Mouse (Mus musculus): ENCODE data around the gene Snapc5. TPM values are rescaled to one million over a fixed set of nuclear protein-coding genes. Genes with fewer than 3 reads are reported as not detected.
"Not testable (repeated sequence)": the region's sequence is repeated elsewhere in the genome, so short reads cannot be mapped to it uniquely, and the experiment has no call there.

Snapc5 gene
- polyA plus RNA-seq (2014; fragmentation: Nextera tagmentation; extraction: Ambion mirVana): 29.2 and 30.2 TPM in 2 replicates

- H3K4me1 ChIP-seq (replicated peaks; ENCODE audit: control insufficient read depth, insufficient read depth, low read length): peaks cover 4% of the 10 kb centered on the region
- peak within 1 kb of the TSS; percentile 55 for H3K9ac ChIP-seq (ENCODE audit: low read length)
- H3K9me3 ChIP-seq (ENCODE audit: control insufficient read depth, low read length): no peaks in the 10 kb centered on the region
- H3K27ac ChIP-seq (ENCODE audit: low read depth): peak within 1 kb of the TSS; percentile 69
- H3K36me3 ChIP-seq (ENCODE audit: control insufficient read depth, insufficient read depth, low read length): peaks cover 75% of the 10 kb centered on the region
- under 1% methylated on average over 35 of the region's 35 CpGs for WGBS
- H3K27me3 ChIP-seq (replicated peaks; ENCODE audit: control insufficient read depth, insufficient read depth, low read length): no peaks in the 10 kb centered on the region
- ATAC-seq (replicated peaks; ENCODE audit: low FRiP score, low TSS enrichment, low read depth): peak; percentile 94
- DNase-seq (ENCODE audit: low spot score): peak; percentile 97
- peak within 1 kb of the TSS; percentile 71 for H3K4me3 ChIP-seq (ENCODE audit: low read depth, low read length)
- peak within 1 kb of the TSS; percentile 58 for H3K4me2 ChIP-seq (ENCODE audit: low read length)
Measured at GRCm38 (mm10) chr9:64178974-64179646, at the start of gene Snapc5. Gene Snapc5, plus strand, starts transcription at chr9:64179274.

GRCm38 (mm10) chr9:64131623-64132022 lies 47.5 kb upstream of the Snapc5 start:
- no peak for DNase-seq (ENCODE audit: low spot score)
- Histone ChIP-seq H3K4me3 (ENCODE audit: low read depth, low read length) (no peak overlapping the region), H3K9ac (ENCODE audit: low read length) (no peak overlapping the region), H3K27me3 (replicated peaks; ENCODE audit: control insufficient read depth, insufficient read depth, low read length) (no peaks in the 10 kb centered on the region), H3K4me1 (replicated peaks; ENCODE audit: control insufficient read depth, insufficient read depth, low read length) (no peaks in the 10 kb centered on the region), H3K9me3 (ENCODE audit: control insufficient read depth, low read length) (no peaks in the 10 kb centered on the region), H3K4me2 (ENCODE audit: low read length) (no peak overlapping the region), H3K36me3 (ENCODE audit: control insufficient read depth, insufficient read depth, low read length) (peaks cover 2% of the 10 kb centered on the region; the same call in 1 of the 2 replicates), H3K27ac (ENCODE audit: low read depth) (no peak overlapping the region)
- 84% methylated on average over 6 of the region's 6 CpGs for WGBS
- ATAC-seq (replicated peaks; ENCODE audit: low FRiP score, low TSS enrichment, low read depth): no peak

GRCm38 (mm10) chr9:64138896-64139295 lies 40.2 kb upstream of the Snapc5 start:
- H3K9ac ChIP-seq (ENCODE audit: low read length); ATAC-seq (replicated peaks; ENCODE audit: low FRiP score, low TSS enrichment, low read depth); H3K27me3 ChIP-seq (replicated peaks; ENCODE audit: control insufficient read depth, insufficient read depth, low read length); H3K4me1 ChIP-seq (replicated peaks; ENCODE audit: control insufficient read depth, insufficient read depth, low read length); H3K27ac ChIP-seq (ENCODE audit: low read depth); H3K4me3 ChIP-seq (ENCODE audit: low read depth, low read length); H3K9me3 ChIP-seq (ENCODE audit: control insufficient read depth, low read length); H3K4me2 ChIP-seq (ENCODE audit: low read length): not testable (repeated sequence)
- 6% methylated on average over 6 of the region's 6 CpGs for WGBS
- H3K36me3 ChIP-seq (ENCODE audit: control insufficient read depth, insufficient read depth, low read length): peaks cover 35% of the 10 kb centered on the region
- DNase-seq (ENCODE audit: low spot score): peak; percentile 83

GRCm38 (mm10) chr9:64139879-64140278 lies 39.2 kb upstream of the Snapc5 start:
- DNase-seq (ENCODE audit: low spot score) (no peak), ATAC-seq (replicated peaks; ENCODE audit: low FRiP score, low TSS enrichment, low read depth) (no peak)
- Histone ChIP-seq H3K9me3 (ENCODE audit: control insufficient read depth, low read length) (no peaks in the 10 kb centered on the region), H3K4me1 (replicated peaks; ENCODE audit: control insufficient read depth, insufficient read depth, low read length) (no peaks in the 10 kb centered on the region), H3K4me2 (ENCODE audit: low read length) (no peak overlapping the region), H3K4me3 (ENCODE audit: low read depth, low read length) (no peak overlapping the region), H3K9ac (ENCODE audit: low read length) (no peak overlapping the region), H3K27ac (ENCODE audit: low read depth) (no peak overlapping the region), H3K27me3 (replicated peaks; ENCODE audit: control insufficient read depth, insufficient read depth, low read length) (no peaks in the 10 kb centered on the region), H3K36me3 (ENCODE audit: control insufficient read depth, insufficient read depth, low read length) (peaks cover 42% of the 10 kb centered on the region)
- 93% methylated on average over 9 of the region's 9 CpGs for WGBS

- Histone ChIP-seq H3K4me1 (replicated peaks; ENCODE audit: control insufficient read depth, insufficient read depth, low read length) (no peaks in the 10 kb centered on the region), H3K4me2 (ENCODE audit: low read length) (no peak overlapping the region), H3K27me3 (replicated peaks; ENCODE audit: control insufficient read depth, insufficient read depth, low read length) (no peaks in the 10 kb centered on the region), H3K36me3 (ENCODE audit: control insufficient read depth, insufficient read depth, low read length) (peaks cover 85% of the 10 kb centered on the region), H3K9me3 (ENCODE audit: control insufficient read depth, low read length) (no peaks in the 10 kb centered on the region), H3K4me3 (ENCODE audit: low read depth, low read length) (no peak overlapping the region), H3K27ac (ENCODE audit: low read depth) (no peak overlapping the region), H3K9ac (ENCODE audit: low read length) (no peak overlapping the region)
- WGBS: 76% methylated on average over 1 of the region's 1 CpGs
- DNase-seq (ENCODE audit: low spot score) (no peak), ATAC-seq (replicated peaks; ENCODE audit: low FRiP score, low TSS enrichment, low read depth) (no peak)
Measured at GRCm38 (mm10) chr9:64156641-64157040, 22.4 kb upstream of the Snapc5 start.

- no peak for ATAC-seq (replicated peaks; ENCODE audit: low FRiP score, low TSS enrichment, low read depth)
- H3K27me3 ChIP-seq (replicated peaks; ENCODE audit: control insufficient read depth, insufficient read depth, low read length): no peaks in the 10 kb centered on the region
- no peak for DNase-seq (ENCODE audit: low spot score)
- no peaks in the 10 kb centered on the region for H3K9me3 ChIP-seq (ENCODE audit: control insufficient read depth, low read length)
- H3K27ac ChIP-seq (ENCODE audit: low read depth): no peak overlapping the region
- H3K36me3 ChIP-seq (ENCODE audit: control insufficient read depth, insufficient read depth, low read length): peaks cover 87% of the 10 kb centered on the region
- H3K4me2 ChIP-seq (ENCODE audit: low read length): no peak overlapping the region
- H3K4me3 ChIP-seq (ENCODE audit: low read depth, low read length): no peak overlapping the region
- no peak overlapping the region for H3K9ac ChIP-seq (ENCODE audit: low read length)
- WGBS: 96% methylated on average over 5 of the region's 5 CpGs
- H3K4me1 ChIP-seq (replicated peaks; ENCODE audit: control insufficient read depth, insufficient read depth, low read length): no peaks in the 10 kb centered on the region
Measured at GRCm38 (mm10) chr9:64160471-64160870, 18.6 kb upstream of the Snapc5 start.

GRCm38 (mm10) chr9:64169967-64170366 lies 9.1 kb upstream of the Snapc5 start:
- DNase-seq (ENCODE audit: low spot score); H3K4me3 ChIP-seq (ENCODE audit: low read depth, low read length); H3K9ac ChIP-seq (ENCODE audit: low read length); ATAC-seq (replicated peaks; ENCODE audit: low FRiP score, low TSS enrichment, low read depth); H3K27ac ChIP-seq (ENCODE audit: low read depth); H3K9me3 ChIP-seq (ENCODE audit: control insufficient read depth, low read length); H3K4me2 ChIP-seq (ENCODE audit: low read length); H3K27me3 ChIP-seq (replicated peaks; ENCODE audit: control insufficient read depth, insufficient read depth, low read length): not testable (repeated sequence)
- H3K36me3 ChIP-seq (ENCODE audit: control insufficient read depth, insufficient read depth, low read length): peaks cover 23% of the 10 kb centered on the region
- peaks cover 10% of the 10 kb centered on the region; the same call in 1 of the 2 replicates for H3K4me1 ChIP-seq (replicated peaks; ENCODE audit: control insufficient read depth, insufficient read depth, low read length)
- 90% methylated on average over 3 of the region's 3 CpGs for WGBS

GRCm38 (mm10) chr9:64172145-64172815 lies 6.8 kb upstream of the Snapc5 start:
- peak overlapping the region; percentile 94 for H3K9ac ChIP-seq (ENCODE audit: low read length)
- H3K27me3 ChIP-seq (replicated peaks; ENCODE audit: control insufficient read depth, insufficient read depth, low read length): no peaks in the 10 kb centered on the region
- H3K4me2 ChIP-seq (ENCODE audit: low read length): peak overlapping the region; percentile 59
- peak overlapping the region; percentile 94 for H3K4me3 ChIP-seq (ENCODE audit: low read depth, low read length)
- peaks cover 10% of the 10 kb centered on the region; the same call in 1 of the 2 replicates for H3K4me1 ChIP-seq (replicated peaks; ENCODE audit: control insufficient read depth, insufficient read depth, low read length)
- peaks cover 34% of the 10 kb centered on the region for H3K36me3 ChIP-seq (ENCODE audit: control insufficient read depth, insufficient read depth, low read length)
- ATAC-seq (replicated peaks; ENCODE audit: low FRiP score, low TSS enrichment, low read depth) (peak; percentile 44), DNase-seq (ENCODE audit: low spot score) (no peak)
- no peaks in the 10 kb centered on the region for H3K9me3 ChIP-seq (ENCODE audit: control insufficient read depth, low read length)
- peak overlapping the region; percentile 93 for H3K27ac ChIP-seq (ENCODE audit: low read depth)
- 4% methylated on average over 18 of the region's 18 CpGs for WGBS

Data from intestine, embryonic 14.5 days (tissue).